Mouse (Mus musculus) lung, postnatal 4 days (tissue): ENCODE results near the gene Hist1h3h.
"Not testable (repeated sequence)": the region's sequence is repeated elsewhere in the genome, so short reads cannot be mapped to it uniquely, and the experiment has no call there.

ENCODE experiments used
- DNase-seq, 2 experiments: peaks; one replicate each; pipeline ENCODE4 v3.0.0; 2021

Hist1h3h gene

DNA sequence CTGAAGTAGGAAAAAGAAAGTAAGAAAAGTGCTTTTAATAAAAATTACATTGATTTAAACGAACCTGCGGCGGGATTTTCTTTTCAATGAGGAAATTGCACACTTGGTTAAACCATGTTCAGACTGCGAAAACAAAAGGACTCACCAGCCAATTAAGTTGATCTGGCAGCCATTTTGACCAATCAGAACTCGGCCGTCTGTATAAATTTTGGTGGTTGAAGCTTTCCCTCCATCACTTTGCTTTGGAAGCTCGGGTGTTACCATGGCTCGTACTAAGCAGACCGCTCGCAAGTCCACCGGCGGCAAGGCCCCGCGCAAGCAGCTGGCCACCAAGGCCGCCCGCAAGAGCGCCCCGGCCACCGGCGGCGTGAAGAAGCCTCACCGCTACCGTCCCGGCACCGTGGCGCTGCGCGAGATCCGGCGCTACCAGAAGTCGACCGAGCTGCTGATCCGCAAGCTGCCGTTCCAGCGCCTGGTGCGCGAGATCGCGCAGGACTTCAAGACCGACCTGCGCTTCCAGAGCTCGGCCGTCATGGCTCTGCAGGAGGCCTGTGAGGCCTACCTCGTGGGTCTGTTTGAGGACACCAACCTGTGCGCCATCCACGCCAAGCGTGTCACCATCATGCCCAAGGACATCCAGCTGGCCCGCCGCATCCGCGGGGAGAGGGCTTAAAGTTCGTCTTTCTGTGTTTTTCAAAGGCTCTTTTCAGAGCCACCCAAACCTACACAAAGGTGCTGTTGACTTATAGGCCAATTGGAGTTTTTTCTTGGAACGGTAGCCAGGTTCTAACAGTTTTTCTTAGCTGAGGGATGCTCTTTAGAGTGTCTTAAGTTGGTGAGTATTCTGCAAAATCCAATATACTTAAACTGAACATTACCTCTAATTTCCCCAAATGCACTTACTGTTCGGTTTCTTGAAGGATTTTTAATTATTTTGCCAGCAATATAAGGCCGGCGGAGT is at the start of gene Hist1h3h:
Gene Hist1h3h, plus strand, starts transcription at position 263 of the 961 bp plus-strand sequence.
- peak; percentile 81 to 90 for DNase-seq

DNA sequence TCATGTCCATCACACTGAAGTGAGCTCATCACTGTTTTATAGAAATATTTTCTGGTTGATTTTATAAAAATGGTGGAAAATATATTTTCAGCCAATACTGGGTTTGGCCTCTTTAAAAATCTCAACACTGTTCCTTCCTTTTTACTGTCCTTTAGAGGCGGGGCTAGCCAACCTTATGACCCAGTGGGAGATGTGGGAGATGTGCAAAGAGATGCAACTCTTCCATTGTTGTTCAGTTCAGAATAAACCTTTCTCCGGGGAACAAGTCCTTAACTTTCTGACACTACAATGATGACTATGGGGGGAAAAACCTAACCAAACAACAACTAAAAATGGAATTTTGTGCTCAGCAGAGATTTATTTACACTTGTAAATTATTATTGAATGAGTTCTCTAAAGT is 40.2 kb upstream of the Hist1h3h start, which contains the start of gene Olfr1360:
Gene Olfr1360, minus strand, starts transcription at position 101 of the 400 bp plus-strand sequence.
- DNase-seq, result no peak

DNA sequence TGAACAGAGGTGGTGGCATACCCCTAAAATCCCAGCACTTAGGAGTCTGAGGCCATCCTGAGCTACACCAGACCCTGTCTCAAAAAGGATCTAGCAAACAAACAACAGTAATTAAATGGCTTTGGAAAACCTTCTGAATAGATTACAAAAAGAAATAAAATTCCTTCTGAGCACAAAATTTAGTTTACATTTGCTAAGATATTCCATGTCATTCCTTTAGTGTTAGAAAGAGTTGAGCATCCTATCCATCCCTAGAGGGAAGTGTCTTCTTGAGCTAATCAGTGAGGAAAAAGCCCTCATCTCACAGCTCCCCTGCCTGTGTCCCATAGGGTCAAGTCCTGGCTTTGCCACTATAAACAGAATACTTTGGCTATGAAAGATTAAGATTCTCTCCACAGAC is 19.6 kb upstream of the Hist1h3h start, which contains the start of gene Olfr1359:
Gene Olfr1359, plus strand, starts transcription at position 301 of the 400 bp plus-strand sequence.
- no peak for DNase-seq

DNA sequence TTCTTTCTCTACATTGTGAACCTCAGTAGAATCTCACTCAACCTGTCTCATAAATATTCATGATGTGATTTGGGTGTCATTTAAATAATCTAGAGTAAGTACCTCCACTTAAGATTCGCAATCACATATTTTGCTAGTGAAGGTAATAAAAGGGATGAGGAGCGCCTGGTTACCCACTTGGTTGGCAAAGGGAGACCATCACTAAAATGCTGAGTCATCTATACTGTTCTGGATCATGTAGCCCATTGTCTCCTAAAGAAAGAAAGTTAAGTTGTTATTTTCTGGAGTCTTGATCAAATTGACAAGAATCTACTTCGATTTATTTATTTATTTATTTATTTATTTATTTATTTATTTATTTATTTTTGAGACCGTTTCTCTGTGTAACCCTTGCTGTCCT is 10.8 kb upstream of the Hist1h3h start:
- DNase-seq, result no peak

DNA sequence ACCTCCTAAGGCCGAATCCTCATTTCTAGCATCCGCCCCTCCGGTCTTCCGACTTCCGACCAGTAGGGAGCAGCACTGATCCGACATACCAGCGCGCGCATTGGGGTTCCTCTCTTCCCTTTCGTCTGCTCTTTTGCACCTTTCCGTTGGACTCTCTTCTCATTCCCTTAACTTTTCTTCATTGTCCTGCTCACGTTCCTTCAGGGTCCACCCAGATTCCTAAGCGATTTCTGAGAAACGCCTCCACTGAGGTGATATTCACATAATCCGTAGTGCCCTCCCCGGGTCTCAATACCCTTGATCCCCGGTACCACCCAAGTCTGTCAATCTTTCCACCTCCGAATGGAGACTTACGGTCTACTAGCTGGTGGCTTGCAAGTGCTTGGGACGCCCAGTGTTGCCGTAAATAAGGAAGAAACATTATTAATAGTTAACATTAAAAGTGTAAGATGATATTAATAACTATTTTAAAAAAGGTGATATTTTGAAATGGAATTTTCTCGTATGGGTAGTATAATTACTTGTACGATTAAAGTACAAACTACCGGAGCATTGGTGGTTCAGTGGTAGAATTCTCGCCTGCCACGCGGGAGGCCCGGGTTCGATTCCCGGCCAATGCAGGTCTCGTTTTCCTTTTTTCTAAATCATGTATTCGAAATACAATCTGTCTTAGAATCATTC is 7.3 kb upstream of the Hist1h3h start:
- peak; percentile 87 to 92 for DNase-seq

DNA sequence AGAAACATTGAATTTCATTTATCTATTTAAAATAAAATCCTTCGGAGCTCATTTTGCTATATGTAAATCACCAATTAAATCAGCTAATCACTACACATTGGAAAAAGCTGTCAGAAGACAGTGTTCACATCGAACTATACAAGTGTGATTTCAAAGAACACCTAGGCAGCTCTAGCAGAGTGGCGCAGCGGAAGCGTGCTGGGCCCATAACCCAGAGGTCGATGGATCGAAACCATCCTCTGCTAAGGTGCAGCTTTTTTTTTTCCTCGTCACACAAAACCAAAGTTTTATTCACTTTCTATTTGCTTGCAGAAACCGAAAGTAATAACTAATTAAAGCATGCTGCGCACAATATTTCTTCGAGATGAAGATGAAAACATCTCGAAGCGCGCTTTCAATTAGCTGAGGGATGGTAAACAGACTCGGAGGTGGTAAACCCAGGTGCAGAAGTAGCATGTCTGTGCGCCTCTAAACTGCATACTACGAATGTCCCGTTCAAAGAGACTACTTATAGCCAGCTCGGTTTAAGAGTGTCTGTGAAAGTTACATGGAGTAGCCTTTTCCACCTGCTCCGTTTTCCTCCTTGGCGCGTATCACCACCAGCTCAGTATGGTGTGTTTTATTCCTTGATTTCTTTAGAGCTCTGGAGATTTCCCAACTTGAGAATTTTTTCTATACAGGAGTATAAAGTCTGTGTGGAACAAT is 6.5 kb upstream of the Hist1h3h start:
- DNase-seq, result peak; percentile 55 to 81

DNA sequence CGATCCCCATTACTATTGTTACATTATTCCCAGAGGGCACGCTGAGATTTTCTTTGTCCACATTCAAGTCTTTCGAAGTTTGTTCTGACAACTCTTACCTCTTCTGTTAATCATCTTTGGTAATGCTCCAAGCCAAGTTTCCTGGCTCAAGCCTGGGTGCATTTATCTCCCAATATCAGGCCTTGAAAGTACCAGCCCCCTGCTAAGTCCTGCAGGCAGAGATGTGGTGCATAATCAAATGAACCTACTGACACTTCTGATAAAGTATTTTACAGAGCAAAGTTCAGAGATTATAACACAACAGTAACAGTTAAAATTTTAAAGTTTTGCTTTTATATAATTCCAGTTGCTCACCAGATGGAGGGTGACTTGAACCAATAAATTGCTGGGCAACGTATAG is 5.8 kb upstream of the Hist1h3h start:
- no peak for DNase-seq

DNA sequence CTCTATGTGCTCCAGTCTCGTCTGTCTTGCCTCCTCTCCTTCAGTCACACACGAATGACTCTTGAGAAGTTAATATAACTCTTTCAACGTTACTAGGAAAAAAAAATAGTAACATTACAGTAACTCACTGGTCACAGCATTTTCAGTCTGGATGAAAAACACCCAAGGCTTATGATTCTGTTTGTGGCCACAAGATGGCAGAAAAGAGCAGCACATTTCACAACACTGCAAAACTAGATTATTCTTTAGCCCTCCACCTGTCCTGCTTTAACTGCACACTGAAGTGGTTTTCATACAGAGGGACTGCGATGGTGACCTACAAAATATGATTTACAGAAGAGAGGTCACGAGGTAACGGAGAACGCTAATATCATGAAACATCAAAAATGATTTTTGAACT is 2.7 kb upstream of the Hist1h3h start:
- DNase-seq, result peak in 1 of 2 experiments; percentile 79

DNA sequence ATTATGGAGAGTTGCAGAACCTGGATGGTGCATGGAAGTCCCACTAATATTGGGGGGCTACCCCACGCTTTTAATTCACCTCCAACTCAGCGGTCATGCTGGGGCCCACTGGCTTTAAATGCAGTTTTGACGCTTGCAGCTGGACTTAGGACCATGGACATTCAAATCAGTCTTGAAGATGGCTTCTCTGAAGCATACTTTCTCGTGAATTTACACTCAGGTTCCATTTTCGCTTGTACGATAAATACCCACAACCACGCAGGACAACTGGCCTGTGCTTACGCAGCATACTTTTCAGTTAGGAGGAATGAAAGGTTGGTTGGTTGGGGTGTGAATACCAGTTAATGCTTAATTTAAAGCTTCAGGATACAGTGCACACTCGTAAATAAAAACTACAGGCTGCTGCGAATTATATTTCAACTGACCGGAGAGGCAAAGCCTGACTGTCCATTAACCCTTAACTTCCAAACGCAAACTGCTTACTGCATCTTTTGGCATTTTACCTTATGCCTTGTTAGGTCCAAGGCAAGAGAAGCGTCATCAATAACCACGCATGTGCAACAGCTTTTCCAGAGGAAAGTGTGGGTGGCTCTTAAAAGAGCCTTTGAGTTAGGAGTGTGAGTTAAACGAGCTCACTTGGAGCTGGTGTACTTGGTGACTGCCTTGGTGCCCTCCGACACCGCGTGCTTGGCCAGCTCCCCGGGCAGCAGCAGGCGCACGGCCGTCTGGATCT is 2.2 kb upstream of the Hist1h3h start:
- DNase-seq, result no peak

DNA sequence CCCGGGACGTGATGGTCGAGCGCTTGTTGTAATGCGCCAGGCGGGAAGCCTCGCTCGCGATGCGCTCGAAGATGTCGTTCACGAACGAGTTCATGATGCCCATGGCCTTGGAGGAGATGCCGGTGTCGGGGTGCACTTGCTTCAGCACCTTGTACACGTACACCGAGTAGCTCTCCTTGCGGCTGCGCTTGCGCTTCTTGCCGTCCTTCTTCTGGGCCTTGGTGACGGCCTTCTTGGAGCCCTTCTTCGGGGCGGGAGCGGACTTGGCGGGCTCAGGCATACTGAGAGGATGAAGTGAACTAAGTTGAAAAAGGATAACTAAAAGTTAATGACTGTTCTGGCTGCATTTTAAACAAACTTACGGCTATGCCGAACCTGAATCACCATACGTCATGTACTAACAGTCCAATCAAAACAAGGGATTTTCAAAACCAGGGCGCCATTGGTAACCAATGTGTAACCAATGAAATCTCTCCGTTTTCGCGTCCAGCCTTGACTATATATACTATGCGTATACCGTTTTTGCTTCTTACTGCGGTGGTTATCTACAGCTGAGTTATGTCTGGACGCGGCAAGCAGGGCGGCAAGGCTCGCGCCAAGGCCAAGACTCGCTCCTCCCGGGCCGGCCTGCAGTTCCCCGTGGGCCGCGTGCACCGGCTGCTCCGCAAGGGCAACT is 1.5 kb upstream of the Hist1h3h start, which contains the start of the genes Hist1h2bl and Hist1h2ai:
Gene Hist1h2bl, minus strand, starts transcription at position 280 of the 676 bp plus-strand sequence.
Gene Hist1h2ai, plus strand, starts transcription at position 559 of the 676 bp plus-strand sequence.
- DNase-seq, result peak; percentile 82 to 85

DNA sequence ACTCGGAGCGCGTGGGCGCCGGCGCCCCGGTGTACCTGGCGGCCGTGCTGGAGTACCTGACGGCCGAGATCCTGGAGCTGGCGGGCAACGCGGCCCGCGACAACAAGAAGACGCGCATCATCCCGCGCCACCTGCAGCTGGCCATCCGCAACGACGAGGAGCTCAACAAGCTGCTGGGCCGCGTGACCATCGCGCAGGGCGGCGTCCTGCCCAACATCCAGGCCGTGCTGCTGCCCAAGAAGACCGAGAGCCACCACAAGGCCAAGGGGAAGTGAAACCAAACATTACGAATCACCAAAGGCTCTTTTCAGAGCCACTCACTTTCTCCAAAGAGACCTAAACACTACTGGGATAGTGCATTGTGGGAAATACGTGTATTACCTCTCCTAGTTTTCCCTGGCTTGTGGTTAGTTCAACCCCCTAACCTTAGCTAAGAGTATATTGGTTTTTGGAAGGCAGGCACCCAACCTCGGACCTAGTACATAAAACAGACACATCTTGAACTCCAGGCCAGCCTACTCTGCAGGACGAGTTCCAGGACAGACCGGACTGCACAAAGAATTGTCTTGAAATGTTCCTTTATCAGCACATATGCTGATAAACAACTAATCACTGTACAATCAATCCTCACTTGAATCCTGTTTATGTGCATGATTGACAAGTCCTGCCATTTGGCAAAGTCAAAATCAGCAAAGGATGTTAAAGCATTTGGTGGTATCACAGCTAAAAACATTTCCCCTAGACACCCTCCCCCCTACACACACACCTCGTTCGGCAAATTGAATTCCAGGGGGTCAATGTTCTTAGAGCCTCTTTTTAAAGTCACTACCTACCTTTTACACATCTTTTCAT is 693 bp upstream of the Hist1h3h start:
- peak in 1 of 2 experiments; percentile 24 for DNase-seq

DNA sequence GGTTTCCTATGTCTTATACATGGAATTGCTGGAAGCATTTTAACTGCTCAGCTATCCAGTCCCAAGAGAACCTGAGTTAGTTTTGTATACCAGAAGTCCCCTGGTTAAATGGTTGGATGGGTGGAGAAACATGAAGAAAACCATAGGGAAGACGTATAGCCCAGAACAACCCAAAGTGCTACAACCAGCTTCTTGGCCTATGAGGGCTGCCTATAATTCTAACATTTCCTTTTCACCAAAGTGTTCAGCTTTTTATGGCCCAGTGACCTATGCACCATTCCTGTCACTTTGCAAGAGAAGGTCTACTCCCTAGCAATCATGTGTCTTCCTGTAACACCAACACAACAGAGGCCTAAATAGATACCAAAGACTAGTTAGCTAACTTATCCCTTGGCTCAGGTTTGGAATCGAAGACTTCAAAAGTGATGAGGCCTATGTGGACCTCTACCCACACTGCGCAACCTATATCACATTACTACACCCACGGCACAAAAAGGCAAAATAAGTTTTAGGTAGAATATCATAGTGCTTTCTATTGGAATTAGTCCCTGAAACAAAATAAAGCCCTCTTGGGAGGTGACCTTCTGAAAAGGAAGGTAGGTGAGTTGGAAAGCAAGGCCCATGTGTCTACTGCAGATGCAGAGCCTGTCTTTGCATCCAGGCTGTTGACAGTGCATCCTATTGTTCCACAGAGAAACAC is 1.1 kb downstream of the Hist1h3h start:
- no peak for DNase-seq

DNA sequence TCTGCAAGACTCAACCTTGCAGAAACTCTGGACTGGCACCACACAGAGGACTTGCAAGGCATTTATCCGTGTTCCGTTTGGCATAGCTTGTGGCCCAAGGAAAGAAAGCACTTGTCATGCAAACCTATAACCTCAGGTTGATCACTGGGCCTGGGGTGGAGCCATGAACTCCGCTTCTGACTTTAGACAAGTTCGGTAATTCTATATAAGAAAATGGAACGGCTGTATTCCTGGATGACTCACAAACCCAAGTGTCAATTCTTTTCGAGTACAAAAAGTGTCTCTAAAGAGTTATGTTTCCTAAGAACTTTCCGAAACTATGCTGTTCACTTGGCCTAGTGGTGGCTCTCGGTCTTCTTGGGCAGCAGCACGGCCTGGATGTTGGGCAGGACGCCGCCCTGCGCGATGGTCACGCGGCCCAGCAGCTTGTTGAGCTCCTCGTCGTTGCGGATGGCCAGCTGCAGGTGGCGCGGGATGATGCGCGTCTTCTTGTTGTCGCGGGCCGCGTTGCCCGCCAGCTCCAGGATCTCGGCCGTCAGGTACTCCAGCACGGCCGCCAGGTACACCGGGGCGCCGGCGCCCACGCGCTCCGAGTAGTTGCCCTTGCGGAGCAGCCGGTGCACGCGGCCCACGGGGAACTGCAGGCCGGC is 3.8 kb downstream of the Hist1h3h start:
- DNase-seq, result not testable (repeated sequence)

DNA sequence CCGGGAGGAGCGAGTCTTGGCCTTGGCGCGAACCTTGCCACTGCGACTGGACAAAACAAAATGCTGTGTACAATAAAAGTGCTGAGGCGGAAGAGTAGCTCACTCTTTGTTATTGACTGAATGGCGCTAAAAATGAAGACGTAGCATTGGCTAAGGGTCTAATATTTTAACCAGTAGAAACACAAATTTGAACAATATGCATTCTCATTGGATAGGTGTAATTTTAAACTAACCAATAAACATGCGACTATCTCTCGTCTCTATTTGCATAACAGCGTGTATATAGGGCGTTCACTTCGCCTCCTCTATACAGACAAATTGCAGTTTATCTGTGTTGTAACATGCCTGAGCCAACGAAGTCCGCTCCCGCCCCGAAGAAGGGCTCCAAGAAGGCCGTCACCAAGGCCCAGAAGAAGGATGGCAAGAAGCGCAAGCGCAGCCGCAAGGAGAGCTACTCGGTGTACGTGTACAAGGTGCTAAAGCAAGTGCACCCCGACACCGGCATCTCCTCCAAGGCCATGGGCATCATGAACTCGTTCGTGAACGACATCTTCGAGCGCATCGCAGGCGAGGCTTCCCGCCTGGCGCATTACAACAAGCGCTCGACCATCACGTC is 4.4 kb downstream of the Hist1h3h start, which contains the start of gene Hist1h2bm:
Gene Hist1h2bm, plus strand, starts transcription at position 288 of the 616 bp plus-strand sequence.
- peak; percentile 62 to 74 for DNase-seq

DNA sequence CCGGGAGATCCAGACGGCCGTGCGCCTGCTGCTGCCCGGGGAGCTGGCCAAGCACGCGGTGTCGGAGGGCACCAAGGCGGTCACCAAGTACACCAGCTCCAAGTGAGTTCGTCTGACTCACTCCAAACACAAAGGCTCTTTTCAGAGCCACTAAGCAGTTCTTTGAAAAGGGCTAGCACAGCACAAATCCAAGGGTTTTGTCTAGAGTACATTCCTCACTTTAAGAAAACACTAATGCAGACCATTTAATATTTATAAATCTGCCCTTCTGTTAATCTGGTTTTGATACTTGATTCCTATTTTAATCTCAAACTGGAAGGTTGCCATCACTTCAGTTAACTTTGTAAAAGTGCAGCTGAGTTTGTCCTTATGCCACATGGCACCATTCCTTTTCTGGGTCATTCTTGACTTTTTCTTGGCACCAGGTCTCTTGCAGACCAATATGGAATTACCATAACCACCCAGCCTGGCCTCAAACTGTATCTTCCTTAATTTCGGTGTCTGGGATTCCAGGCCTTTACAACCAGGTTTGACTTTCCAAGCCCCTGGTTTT is 5.0 kb downstream of the Hist1h3h start:
- no peak for DNase-seq

DNA sequence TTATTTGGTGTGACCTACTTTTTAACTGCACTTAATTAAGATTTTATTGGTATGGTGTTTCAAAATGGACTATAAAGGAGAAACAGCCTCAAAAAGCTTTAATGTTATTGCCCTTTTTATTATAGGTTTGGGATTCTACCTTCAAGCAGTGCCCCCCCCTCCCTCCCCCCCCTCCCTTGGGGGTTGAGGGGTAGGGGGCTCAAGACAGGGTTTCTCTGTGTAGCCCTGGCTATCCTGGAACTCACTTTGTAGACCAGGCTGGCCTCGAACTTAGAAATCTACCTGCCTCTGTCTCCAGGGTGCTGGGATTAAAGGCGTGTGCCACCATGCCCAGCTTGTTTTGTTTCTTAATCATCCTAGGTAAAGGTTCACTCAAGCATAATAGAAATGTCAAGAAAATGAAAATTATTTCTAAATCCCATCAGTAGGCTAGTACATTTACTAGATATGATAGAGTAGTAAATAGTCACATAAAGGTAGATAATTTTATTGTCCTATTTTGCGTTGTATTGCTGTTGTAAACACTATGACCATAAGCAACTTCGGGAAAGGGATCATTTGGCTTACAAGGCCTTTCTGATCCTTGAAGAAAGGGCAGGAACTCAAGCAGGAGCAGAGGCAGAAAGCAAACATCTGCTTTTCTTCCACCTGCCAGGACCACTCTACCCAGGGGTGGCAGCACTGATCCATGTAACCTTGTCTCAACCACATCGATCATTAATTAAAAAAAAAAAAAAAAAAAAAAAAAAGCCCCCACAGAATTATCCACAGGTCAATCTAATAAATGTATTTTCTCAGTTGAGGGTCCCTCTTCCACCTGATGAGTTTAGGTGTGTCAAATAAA is 5.8 kb downstream of the Hist1h3h start:
- no peak for DNase-seq

DNA sequence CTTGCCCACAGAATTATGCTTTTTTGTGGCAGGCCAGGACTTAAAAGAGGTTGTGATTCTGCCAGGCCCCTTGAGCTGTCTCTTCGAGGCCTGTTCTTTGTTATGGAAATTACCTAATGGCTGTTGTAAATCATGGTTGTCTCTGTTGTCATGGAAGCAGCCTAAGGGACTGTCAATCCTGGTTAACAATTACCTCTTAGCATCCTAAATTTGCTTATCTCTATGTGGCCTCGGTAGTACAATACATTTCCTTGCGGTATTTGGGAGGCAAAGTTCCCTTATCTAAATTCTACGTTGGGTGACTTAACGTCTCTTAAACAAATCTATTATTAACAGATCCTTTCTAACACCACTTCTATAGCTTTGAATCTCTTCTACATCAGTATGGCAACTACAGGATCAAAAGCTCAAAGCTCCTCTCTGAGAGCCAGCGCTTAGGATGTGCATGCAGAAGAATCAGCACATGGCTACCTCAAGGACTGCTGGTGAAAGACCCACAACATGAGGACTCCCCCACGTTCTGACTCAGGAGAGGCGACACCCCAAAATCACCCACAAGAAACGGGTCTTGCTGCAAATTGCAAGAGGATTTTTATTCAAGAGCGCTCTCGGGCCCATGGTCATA is 10.6 kb downstream of the Hist1h3h start:
- no peak for DNase-seq
